Mouse (Mus musculus): ENCODE measurements around the gene Nfkbia.

Gene Nfkbia

DNA sequence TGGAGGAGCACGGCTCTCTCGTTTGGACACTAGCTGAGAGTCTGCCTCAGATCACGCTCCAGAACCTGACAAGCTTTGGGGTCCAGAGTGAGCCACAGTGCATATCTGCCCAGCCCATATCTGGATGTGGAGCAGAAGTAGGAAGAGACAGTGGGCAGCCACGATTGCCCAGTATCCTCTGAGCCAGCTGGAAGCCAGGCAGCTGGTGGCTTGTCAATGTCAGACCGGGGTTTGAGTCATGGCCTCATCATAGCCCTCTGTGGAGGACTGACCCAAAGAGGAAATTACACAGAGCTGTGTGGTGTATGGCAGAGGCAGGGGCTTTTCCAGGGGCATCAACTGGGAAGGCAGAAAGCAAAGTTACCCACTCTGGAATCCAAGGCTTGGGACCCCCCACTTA lies 25.6 kb downstream of the Nfkbia start:
- no peak for DNase-seq (ENCODE audit: low spot score in 2 of 2)

DNA sequence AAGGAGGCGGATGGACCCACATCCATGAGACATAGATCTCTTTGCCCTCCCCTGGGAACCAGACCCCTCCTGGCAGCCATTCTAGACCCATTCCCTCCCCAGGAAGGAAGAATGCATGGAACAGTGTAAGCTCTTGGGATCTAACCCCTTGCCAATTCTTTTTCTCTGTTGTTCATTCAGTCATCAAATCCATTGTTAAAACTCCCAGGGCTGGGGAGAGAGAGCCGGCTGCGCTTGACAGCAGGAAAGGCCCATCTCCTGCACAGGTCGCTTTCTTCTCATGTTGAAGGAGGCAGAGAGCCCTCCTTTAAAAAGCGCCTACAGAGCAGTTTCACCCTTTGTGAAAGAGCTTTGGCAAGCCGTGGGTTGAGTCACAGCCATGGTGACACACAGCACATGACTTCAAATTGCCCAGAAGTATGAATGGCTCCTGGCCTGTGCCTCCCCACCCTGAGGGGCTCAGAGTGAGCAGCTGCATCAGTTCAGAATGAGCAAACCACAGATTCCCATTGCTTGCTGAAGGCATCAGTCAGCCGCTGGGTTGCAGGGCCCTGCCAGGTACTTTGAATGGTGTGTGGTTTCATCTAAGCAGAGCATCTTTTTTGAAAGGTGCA lies 26.3 kb downstream of the Nfkbia start:
- DNase-seq (ENCODE audit: low spot score in 2 of 2): no peak

DNA sequence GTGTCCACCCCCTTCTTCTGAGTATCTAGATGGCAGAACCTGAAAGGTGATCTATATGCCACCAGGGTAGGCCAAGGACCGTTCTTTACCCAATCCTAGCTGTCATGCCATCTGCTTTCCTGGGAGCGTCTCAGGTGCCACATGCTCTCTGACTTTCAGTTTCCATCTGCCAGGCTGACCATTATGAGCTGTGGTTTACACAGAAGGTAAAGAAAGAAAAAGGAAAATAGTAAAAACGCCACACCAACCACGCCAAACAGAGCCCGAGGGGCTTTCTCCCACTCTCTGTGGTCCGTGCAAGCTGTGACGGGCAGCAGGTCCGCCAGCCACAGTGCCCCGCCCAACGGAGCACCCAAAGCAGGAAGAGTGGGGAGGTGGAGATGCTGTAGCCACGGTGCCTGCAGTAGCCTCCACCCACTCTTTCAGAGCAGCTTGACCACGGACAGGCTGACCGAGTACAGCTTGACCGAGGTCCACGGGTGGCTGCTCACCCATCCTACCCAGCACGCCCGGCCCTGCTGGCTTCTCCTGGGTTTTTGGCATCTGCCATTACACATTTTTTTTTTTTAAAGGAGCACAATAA lies 27.0 kb downstream of the Nfkbia start:
- no peak for DNase-seq (ENCODE audit: low spot score in 2 of 2)

DNA sequence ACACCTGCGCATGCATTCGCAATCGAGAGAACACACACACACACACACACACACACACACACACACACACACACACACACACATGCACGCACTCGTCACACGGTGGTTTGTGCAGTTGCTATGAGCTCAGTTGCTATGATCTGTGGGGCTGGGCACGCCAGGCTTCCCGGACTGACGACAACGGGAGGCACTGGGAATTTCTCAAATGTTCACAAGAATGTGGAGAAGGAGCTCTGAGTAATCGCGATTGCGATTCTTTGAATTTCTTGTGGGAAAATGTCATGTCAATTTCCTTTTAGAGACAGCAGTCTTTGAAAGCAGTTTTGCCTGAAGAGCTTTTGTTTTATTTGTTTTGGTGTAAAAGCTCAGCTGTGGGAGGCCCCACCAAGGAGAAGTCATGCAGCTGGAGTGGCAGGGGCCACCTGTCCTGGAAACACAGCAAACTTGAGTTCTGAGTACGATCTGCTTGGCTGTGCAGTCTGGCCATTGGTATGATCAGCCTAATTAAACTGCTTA lies 27.5 kb downstream of the Nfkbia start:
- peak in 1 of 2 experiments; percentile 20 for DNase-seq (ENCODE audit: low spot score in 2 of 2)

GRCm38 (mm10) chr12:55463992-55464845 lies 28.2 kb downstream of the Nfkbia start:
- DNase-seq (ENCODE audit: low spot score in 2 of 2): peak; percentile 44 to 71

- no peak for DNase-seq (ENCODE audit: low spot score in 2 of 2)
These were observed 29.4 kb downstream of the Nfkbia start for GRCm38 (mm10) chr12:55463087-55463486.

- DNase-seq (ENCODE audit: low spot score in 2 of 2): no peak
These were observed 30.0 kb downstream of the Nfkbia start for GRCm38 (mm10) chr12:55462456-55462855.

DNA sequence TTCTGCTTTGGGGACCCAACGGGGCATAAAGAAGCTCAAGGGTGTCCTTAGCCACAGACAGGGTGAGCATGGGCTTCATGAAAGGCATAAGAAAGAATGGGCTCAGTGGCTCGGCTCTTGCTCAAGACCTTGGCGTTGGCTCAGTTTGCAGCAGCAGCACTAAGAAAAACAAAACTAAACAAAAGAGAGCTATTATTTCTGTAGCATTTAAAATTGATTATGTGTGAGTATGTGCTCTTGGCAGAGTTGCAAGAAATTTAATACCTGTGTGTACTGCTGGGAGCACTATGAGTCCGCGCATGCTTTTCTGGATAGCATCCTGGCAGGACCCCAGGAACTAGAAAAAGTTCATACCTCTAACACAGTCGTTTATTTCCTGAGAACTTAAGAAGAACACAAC lies 30.7 kb downstream of the Nfkbia start:
- DNase-seq (ENCODE audit: low spot score in 2 of 2): no peak

DNA sequence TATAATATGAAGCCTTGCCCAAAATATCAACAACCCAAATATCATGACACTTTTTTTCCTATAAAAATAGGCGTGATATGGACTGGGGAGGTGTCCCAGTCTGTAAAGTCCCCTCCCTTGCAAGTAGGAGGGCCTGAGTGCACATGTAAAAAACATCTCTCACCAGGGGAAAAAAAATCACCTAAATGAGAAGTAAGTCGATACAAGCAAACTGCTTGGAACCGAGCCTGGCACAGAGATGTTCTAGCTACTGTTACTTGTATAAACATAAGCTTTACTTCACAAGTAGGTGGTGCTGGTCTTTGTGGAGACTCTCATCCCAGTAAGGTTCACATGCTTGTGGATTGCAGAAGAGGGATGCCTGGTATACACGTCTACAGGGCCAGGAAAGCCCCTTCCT lies 31.5 kb downstream of the Nfkbia start:
- no peak for DNase-seq (ENCODE audit: low spot score in 2 of 2)

DNA sequence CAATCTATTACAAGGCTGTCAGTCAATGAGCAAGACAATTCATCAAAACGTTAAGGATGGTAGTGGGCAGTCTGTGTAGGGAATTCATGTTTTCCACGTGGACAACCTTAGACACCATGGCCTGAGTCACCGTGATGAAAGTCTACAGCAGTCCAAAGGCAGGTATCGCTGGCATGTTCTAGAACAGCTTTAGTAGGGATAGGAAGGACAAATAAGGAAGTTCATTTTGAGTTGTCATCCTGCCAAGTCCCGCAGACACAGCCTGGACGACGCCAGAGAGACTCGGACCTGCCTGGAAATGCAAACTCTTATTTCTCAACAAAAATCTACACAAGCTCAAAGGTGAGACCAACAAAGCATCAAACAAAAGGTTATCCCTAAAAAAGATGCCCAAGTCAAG lies 32.7 kb downstream of the Nfkbia start:
- no peak for DNase-seq (ENCODE audit: low spot score in 2 of 2)

DNA sequence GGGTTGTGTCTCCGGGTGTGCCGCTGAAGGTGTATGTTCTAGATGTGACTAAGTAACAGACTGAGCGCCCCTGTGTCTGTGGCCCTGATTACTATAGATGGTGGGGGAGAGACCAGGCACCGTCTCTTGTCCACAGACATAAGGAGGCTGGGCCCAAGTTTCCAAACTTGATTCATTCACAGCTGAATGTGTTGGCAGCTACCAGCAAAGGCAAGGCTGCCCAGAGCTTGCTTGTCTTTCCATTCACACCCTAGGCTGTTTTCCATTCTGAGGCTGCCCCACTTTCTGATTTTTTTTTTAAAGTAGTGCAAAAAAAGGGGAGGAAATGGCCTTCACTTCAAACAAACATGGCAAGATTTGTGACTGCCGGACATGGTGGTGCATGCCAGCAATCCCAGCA lies 35.6 kb downstream of the Nfkbia start:
- no peak for DNase-seq (ENCODE audit: low spot score in 2 of 2)

GRCm38 (mm10) chr12:55456136-55456535 lies 36.3 kb downstream of the Nfkbia start:
- no peak for DNase-seq (ENCODE audit: low spot score in 2 of 2)

- DNase-seq (ENCODE audit: low spot score in 2 of 2): peak in 1 of 2 experiments; percentile 47
These were observed 37.2 kb downstream of the Nfkbia start for GRCm38 (mm10) chr12:55455206-55455605.

DNA sequence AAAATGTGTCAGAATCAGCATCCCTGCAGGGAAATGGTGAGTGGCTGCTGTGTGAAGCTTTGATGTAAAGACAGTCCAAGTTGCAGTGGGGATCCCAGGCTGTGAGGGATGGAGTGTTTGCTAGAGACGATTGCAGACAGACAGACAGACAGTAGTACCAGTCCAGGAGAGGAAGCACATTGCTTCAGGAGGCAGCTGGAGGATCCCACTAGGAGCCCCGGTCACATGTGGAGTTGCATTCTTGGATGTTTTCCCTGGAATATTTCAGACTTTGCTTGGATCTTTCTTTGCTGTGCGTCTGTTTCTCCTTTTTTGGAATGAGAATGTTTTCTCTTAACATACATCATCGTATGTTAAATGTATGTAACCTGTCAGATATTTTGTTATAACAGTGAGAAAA lies 38.5 kb downstream of the Nfkbia start:
- DNase-seq (ENCODE audit: low spot score in 2 of 2): no peak

DNA sequence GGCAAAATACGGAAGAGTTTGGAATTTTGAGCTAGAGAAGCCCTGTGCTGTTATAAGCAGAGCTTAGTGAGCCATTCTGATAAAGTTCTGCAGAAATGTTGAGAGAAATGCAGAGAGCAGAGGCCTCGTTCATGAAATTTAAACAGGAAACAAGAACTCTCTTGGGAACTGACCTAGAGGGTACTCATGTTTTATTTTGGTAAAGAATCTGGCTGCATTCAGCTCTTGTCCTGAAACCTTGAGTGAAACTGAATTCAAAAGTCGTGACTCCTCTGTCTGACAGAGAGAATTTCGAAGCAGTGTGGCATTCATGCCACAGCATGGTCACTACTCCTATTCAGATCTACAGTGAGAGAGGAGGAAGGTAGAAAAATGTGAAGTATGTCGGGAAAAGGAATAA lies 39.6 kb downstream of the Nfkbia start:
- DNase-seq (ENCODE audit: low spot score in 2 of 2): no peak

GRCm38 (mm10) chr12:55450421-55450820 lies 42.0 kb downstream of the Nfkbia start:
- DNase-seq (ENCODE audit: low spot score in 2 of 2): no peak

DNA sequence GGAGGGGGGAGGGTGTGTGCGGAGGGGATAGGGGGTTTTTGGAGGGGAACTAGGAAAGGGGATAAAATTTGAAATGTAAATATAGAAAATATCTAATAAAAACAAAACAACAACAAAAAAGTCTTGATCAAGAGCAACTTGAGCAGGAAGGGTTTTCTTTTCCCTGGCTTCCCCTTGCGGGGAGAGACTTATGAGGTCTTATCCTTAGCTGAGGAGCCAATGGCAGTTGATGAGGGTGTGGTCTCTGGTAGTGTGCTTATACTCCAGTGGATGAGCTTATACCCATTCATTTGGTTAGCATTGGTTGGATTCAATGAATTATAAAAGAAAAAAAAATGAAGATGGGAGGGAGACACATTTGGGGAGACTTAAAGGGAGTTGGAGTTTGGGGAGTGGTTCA lies 43.4 kb downstream of the Nfkbia start:
- no peak for DNase-seq (ENCODE audit: low spot score in 2 of 2)

DNA sequence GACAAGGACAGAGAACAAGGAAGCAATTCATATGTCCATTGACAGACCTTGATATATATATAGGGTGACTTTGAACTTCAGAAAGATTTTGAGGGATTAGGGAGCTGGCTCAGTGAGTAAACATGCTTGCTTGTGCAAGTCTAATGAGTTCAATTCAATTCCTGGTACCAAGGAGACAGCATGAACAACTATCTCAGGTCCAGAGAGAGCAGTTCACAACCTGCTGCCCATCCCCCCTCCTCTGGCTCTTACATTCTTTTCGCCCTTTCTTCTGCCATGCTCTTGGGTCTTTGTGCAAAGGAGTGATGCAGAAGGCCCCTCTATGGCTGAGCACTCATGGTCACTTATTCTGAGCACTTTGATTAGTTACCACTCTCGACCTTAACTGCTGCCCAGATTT lies 44.0 kb downstream of the Nfkbia start:
- no peak for DNase-seq (ENCODE audit: low spot score in 2 of 2)

DNA sequence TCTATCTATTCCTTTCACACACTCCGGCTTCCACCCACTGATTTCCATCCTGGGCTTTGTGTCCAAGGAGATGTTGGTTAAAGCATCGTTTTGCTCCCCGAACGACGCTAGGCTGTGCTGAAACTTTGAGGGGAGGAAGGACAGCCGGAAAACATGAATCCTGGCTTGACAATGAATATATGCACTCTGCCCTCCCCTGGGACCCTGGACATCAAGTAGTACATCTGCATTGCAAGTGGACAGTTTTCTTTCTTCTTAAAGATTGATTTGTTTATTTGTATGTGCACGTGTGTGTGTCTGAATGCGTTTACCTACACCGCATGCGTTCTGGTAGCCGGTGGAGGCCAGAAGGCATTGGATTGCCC lies 45.1 kb downstream of the Nfkbia start:
- no peak for DNase-seq (ENCODE audit: low spot score in 2 of 2)

DNA sequence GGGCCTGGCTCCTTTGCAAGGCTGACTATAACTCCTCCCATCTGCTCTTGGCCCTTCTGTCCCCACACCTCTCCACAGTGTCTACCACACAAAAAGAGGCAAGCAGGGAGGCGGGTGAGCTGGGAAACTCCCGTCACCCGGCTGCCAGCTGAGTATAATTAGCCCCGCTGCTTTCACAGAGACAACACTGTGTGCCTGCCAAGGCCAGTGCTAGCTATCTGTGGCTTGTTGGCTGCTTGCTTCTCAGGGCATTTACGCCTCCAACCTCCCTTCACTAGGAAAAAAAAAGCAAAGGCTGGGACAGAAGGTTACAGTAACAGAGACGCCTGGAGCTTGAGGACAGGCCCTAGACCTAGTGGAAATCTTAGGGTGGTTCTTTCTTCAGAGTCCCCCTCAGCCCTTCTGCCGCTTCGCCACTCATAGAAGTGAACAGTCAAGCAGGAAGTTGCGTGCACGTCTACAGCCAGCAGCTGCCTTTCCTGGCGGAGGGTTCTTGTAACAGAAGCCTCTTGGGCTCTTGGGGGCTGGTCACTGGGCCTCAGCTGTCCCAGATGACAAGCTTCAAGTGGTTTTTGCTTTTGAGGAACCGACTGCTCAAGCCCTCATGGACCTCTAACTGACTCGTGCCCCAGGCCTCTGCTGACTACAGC lies 45.6 kb downstream of the Nfkbia start:
- peak; percentile 46 to 74 for DNase-seq (ENCODE audit: low spot score in 2 of 2)

- peak in 1 of 2 experiments; percentile 29 for DNase-seq (ENCODE audit: low spot score in 2 of 2)
These were observed 46.1 kb downstream of the Nfkbia start for GRCm38 (mm10) chr12:55446366-55446745.

DNA sequence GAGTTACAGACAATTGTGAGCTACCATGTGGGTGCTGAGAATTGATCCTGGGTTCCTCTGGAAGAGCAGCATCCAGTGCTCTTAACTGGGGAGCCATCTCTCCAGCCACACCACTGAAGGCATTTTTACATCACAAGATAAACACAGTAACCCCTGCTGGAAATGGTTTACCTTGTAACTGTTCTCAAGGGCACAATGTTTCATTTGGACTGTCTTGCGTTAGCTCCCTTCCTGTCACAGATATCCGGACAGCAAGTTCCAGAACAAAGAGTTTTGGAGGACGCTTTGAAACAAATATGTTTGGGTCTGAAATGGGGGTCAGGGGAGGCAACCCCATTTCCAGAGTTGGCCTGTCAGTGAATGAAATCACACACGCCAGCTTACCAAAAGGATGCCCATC lies 46.9 kb downstream of the Nfkbia start:
- no peak for DNase-seq (ENCODE audit: low spot score in 2 of 2)

Measured in cerebellum, postnatal 4 days (tissue).